19 mouse cellular contexts compared by ENCODE assay signal in genomic region chr7:128067847-128068246, GRCm38 (mm10). TPM values are rescaled to one million over a fixed set of nuclear protein-coding genes. Genes with fewer than 3 reads are reported as not detected.
DNase-seq lines count a peak whose midpoint lies in the region; ATAC-seq and TF ChIP-seq lines count a peak whose summit lies in the region.
"Had no signal": no experiment of that assay in that cellular context is flagged by ENCODE, and none has a peak within 500 bp of the region (broad histone marks: within the 10 kb centered on the region; RNA-seq: fewer than 3 reads in every experiment).

No protein-coding gene starts in this region.

- peaks cover 39% of the 10 kb centered on the region for H3K4me1 ChIP-seq in bone marrow macrophage, adult 2 months (ENCODE audit: control insufficient read depth, insufficient read depth, low read length)
- no peaks in the 10 kb centered on the region for H3K4me1 ChIP-seq in kidney, embryonic 14.5 days (ENCODE audit: control insufficient read depth, insufficient read depth, low read length)
- H3K4me1 ChIP-seq: embryonic facial prominence, embryonic 13.5 days; limb, embryonic 12.5 days had no signal

- H3K4me3 ChIP-seq in bone marrow macrophage, adult 2 months (ENCODE audit: insufficient read depth, low read length): no peak overlapping the region
- H3K4me3 ChIP-seq in kidney, embryonic 14.5 days (ENCODE audit: low read length): no peak overlapping the region
- H3K4me3 ChIP-seq: embryonic facial prominence, embryonic 13.5 days; limb, embryonic 12.5 days had no signal

- TF ChIP-seq CTCF in bone marrow macrophage, adult 2 months (IDR thresholded peaks at IDR 0.05; ENCODE audit: low read depth, low read length): no peak

- 82% methylated on average over 3 of the region's 3 CpGs for WGBS in kidney, embryonic 14.5 days

- H3K27ac ChIP-seq in bone marrow macrophage, adult 2 months (ENCODE audit: insufficient read depth, low read depth, low read length): peak overlapping the region; percentile 78
- no peak overlapping the region for H3K27ac ChIP-seq in kidney, embryonic 14.5 days (ENCODE audit: low read depth, low read length)
- H3K27ac ChIP-seq: embryonic facial prominence, embryonic 13.5 days; limb, embryonic 12.5 days had no signal

- TF ChIP-seq POLR2A in bone marrow macrophage, adult 2 months (IDR thresholded peaks at IDR 0.05; ENCODE audit: borderline replicate concordance, low read depth, low read length): no peak

- H3K27me3 ChIP-seq in kidney, embryonic 14.5 days (ENCODE audit: control insufficient read depth, insufficient read depth, low read length): no peaks in the 10 kb centered on the region
- H3K27me3 ChIP-seq: embryonic facial prominence, embryonic 13.5 days; limb, embryonic 12.5 days had no signal

- H3K36me3 ChIP-seq in kidney, embryonic 14.5 days (ENCODE audit: control insufficient read depth, insufficient read depth, low read length): no peaks in the 10 kb centered on the region
- H3K36me3 ChIP-seq: embryonic facial prominence, embryonic 13.5 days; limb, embryonic 12.5 days had no signal

- DNase-seq in heart, adult 11 months: peak; percentile 92
- DNase-seq in heart, postnatal 4 days: no peak
- DNase-seq in right cerebral cortex, postnatal 14 days: peak; percentile 18
- no peak for DNase-seq in right cerebral cortex, adult 18-20 months
- DNase-seq in naive thymus-derived CD4-positive, alpha-beta T cell, adult 2 months (ENCODE audit: low read depth): peak; percentile 34
- DNase-seq in embryo, embryonic 10 days (ENCODE audit: low spot score): no peak
- DNase-seq: adrenal gland, postnatal 14 days; cerebellum, postnatal 36 days; kidney, postnatal 14 days; lung, embryonic 14.5 days; midbrain, embryonic 14.5 days had no signal

- no peak for ATAC-seq in kidney, embryonic 14.5 days (ENCODE audit: low FRiP score, low TSS enrichment)

- no peak overlapping the region for H3K4me2 ChIP-seq in kidney, embryonic 14.5 days (replicated peaks; ENCODE audit: low read depth, low read length)
- H3K4me2 ChIP-seq: embryonic facial prominence, embryonic 13.5 days; limb, embryonic 12.5 days; lung, embryonic 14.5 days had no signal

- no peak overlapping the region for H3K9ac ChIP-seq in kidney, embryonic 14.5 days (ENCODE audit: low read depth, low read length)
- H3K9ac ChIP-seq: embryonic facial prominence, embryonic 13.5 days; limb, embryonic 12.5 days; lung, embryonic 14.5 days had no signal

- H3K9me3 ChIP-seq in kidney, embryonic 14.5 days (ENCODE audit: control insufficient read depth, low read length): no peaks in the 10 kb centered on the region
- H3K9me3 ChIP-seq: limb, embryonic 12.5 days had no signal

RNA-seq across cellular contexts. Expression of gene Gm49368, which starts 5.4 kb away (rescaled TPM):
- total RNA-seq in heart, postnatal 4 days (2021): not detected
- polyA plus RNA-seq in bone marrow macrophage, adult 2 months (2012; ENCODE audit: insufficient read depth, insufficient read length, missing spikeins): 1.7 and 11.3 TPM in 2 replicates
- polyA plus RNA-seq in kidney, embryonic 14.5 days (2014; fragmentation: Nextera tagmentation; extraction: Ambion mirVana): not detected in 2 replicates
- total RNA-seq: adrenal gland, postnatal 14 days; heart, postnatal 25 days had no signal
- polyA plus RNA-seq: embryonic facial prominence, embryonic 13.5 days; forebrain, embryonic 11.5 days; limb, embryonic 12.5 days; lung, embryonic 14.5 days; midbrain, embryonic 14.5 days; neural tube, embryonic 11.5 days; urinary bladder, adult 2 months had no signal

RNA-seq across cellular contexts. Expression of gene Itgam, which starts 5.4 kb away (rescaled TPM):
- total RNA-seq in heart, postnatal 4 days (2021): 1 to 10 TPM; 1.8 to 2.5 TPM
- 515 and 564 TPM in 2 replicates for polyA plus RNA-seq in bone marrow macrophage, adult 2 months (2012; ENCODE audit: insufficient read depth, insufficient read length, missing spikeins)
- polyA plus RNA-seq in kidney, embryonic 14.5 days (2014; fragmentation: Nextera tagmentation; extraction: Ambion mirVana): 0.14 and 0.54 TPM in 2 replicates

Comparison
In these comparisons a context has a peak if more than half of its experiments do, and no peak if none do; other contexts are left out.
1. DNase-seq: peak in heart, adult 11 months (single experiment), right cerebral cortex, postnatal 14 days (single experiment) and naive thymus-derived CD4-positive, alpha-beta T cell, adult 2 months (single experiment); none in heart, postnatal 4 days (single experiment), right cerebral cortex, adult 18-20 months (single experiment) and embryo, embryonic 10 days (single experiment).
2. RNA of gene Itgam, which starts 5.4 kb away (polyA plus RNA-seq): 515 to 564 TPM in bone marrow macrophage, adult 2 months; 0.14 to 0.54 TPM in kidney, embryonic 14.5 days; every median in the first group is over 100 times any median in the second.